In the genomic region with DNA sequence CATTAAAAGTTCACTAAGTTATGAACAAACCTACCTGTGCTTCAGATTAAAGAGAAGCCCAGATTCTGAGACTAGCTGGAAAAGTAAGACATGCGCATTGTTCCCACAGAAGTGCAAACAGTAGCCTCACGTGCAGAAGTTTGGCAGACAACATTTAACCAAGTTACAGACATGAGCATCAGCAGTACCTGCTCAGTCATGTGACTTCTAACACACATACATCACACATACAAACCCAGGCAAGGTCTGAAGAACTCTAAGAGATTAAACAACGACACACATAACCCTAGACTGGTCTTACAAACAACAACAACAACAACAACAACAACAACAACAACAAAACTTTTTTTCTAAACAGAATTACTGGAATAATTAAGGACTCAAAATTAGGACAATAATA, we compare ENCODE assay signal across 21 mouse cellular contexts.
A peak's percentile ranks its signal among the peaks of the same experiment; 100 is the strongest.
DNase-seq lines count a peak whose midpoint lies in the region; ATAC-seq and TF ChIP-seq lines count a peak whose summit lies in the region.
"Had no signal": no experiment of that assay in that cellular context is flagged by ENCODE, and none has a peak within 500 bp of the region (broad histone marks: within the 10 kb centered on the region; RNA-seq: fewer than 3 reads in every experiment).

No protein-coding gene starts in this region.

- no peak overlapping the region for H3K9ac ChIP-seq in liver, adult 2 months (ENCODE audit: low read depth, low read length)
- H3K9ac ChIP-seq in liver, embryonic 11.5 days (ENCODE audit: low read depth, low read length): no peak overlapping the region
- H3K9ac ChIP-seq in midbrain, embryonic 11.5 days (ENCODE audit: low read length): no peak overlapping the region
- no peak overlapping the region for H3K9ac ChIP-seq in midbrain, embryonic 13.5 days (replicated peaks)
- H3K9ac ChIP-seq in liver, postnatal 0 days (replicated peaks): no peak overlapping the region
- H3K9ac ChIP-seq: embryonic facial prominence, embryonic 12.5 days; embryonic facial prominence, embryonic 15.5 days; forebrain, postnatal 0 days; hindbrain, embryonic 12.5 days had no signal

- H3K36me3 ChIP-seq in liver, adult 2 months (ENCODE audit: control insufficient read depth, insufficient read depth, low read length): no peaks in the 10 kb centered on the region; the same call in 1 of the 2 replicates
- H3K36me3 ChIP-seq in liver, embryonic 11.5 days (ENCODE audit: control insufficient read depth, insufficient read depth, low read length): no peaks in the 10 kb centered on the region
- H3K36me3 ChIP-seq in midbrain, embryonic 11.5 days (ENCODE audit: control insufficient read depth, insufficient read depth, low read length): no peaks in the 10 kb centered on the region
- no peaks in the 10 kb centered on the region for H3K36me3 ChIP-seq in midbrain, embryonic 13.5 days
- no peaks in the 10 kb centered on the region for H3K36me3 ChIP-seq in liver, postnatal 0 days (replicated peaks; ENCODE audit: insufficient read depth, low read length)
- H3K36me3 ChIP-seq: embryonic facial prominence, embryonic 12.5 days; embryonic facial prominence, embryonic 15.5 days; hindbrain, embryonic 12.5 days had no signal

- no peak for TF ChIP-seq EP300 in liver, postnatal 0 days (IDR thresholded peaks at IDR 0.05; ENCODE audit: low read depth)

- ATAC-seq in liver, embryonic 11.5 days (replicated peaks; ENCODE audit: low FRiP score): no peak
- ATAC-seq in midbrain, embryonic 11.5 days (ENCODE audit: low FRiP score): no peak
- no peak for ATAC-seq in midbrain, embryonic 13.5 days
- ATAC-seq in liver, postnatal 0 days: peak; percentile 69
- ATAC-seq: CD4-positive, CD25-positive, alpha-beta regulatory T cell, adult 4 months; forebrain, embryonic 14.5 days; forebrain, postnatal 0 days had no signal

- H3K79me2 ChIP-seq in liver, adult 2 months (ENCODE audit: control insufficient read depth, insufficient read depth, low read length): peaks cover 7% of the 10 kb centered on the region; the same call in 1 of the 2 replicates

- WGBS in liver, adult 2 months: 25% methylated on average over 3 of the region's 3 CpGs
- WGBS in liver, embryonic 11.5 days: 79% methylated on average over 3 of the region's 3 CpGs
- 88% methylated on average over 3 of the region's 3 CpGs for WGBS in midbrain, embryonic 11.5 days
- WGBS in midbrain, embryonic 13.5 days: 89% methylated on average over 3 of the region's 3 CpGs
- 49% methylated on average over 3 of the region's 3 CpGs for WGBS in liver, postnatal 0 days (ENCODE audit: insufficient replicate concordance)

- H3K4me2 ChIP-seq in liver, embryonic 11.5 days: no peak overlapping the region
- no peak overlapping the region for H3K4me2 ChIP-seq in midbrain, embryonic 11.5 days
- no peak overlapping the region for H3K4me2 ChIP-seq in midbrain, embryonic 13.5 days (replicated peaks)
- H3K4me2 ChIP-seq in liver, postnatal 0 days (ENCODE audit: low read depth, low read length): no peak overlapping the region
- H3K4me2 ChIP-seq: embryonic facial prominence, embryonic 12.5 days; embryonic facial prominence, embryonic 15.5 days; heart, embryonic 11.5 days; hindbrain, embryonic 12.5 days had no signal

- TF ChIP-seq POLR2A in liver, adult 2 months (IDR thresholded peaks at IDR 0.05; ENCODE audit: extremely low read depth, insufficient read depth, low read length): no peak

- no peak for TF ChIP-seq CTCF in liver, adult 2 months (IDR thresholded peaks at IDR 0.05; ENCODE audit: low read depth, low read length)
- TF ChIP-seq CTCF in liver, postnatal 0 days (IDR thresholded peaks at IDR 0.05; ENCODE audit: low read depth): no peak

- H3K27ac ChIP-seq in liver, adult 2 months (replicated peaks; ENCODE audit: insufficient read depth, low read depth, low read length): no peak overlapping the region
- H3K27ac ChIP-seq in liver, embryonic 11.5 days (ENCODE audit: low read depth, low read length): no peak overlapping the region
- no peak overlapping the region for H3K27ac ChIP-seq in midbrain, embryonic 11.5 days (ENCODE audit: low read depth, low read length)
- H3K27ac ChIP-seq in midbrain, embryonic 13.5 days: no peak overlapping the region
- no peak overlapping the region for H3K27ac ChIP-seq in liver, postnatal 0 days (ENCODE audit: low read depth)
- H3K27ac ChIP-seq: embryonic facial prominence, embryonic 12.5 days; embryonic facial prominence, embryonic 15.5 days; gastrocnemius, adult 2 months; hindbrain, embryonic 12.5 days had no signal

- no peak overlapping the region for H3K4me3 ChIP-seq in liver, adult 2 months (ENCODE audit: insufficient read depth, low read depth, low read length)
- H3K4me3 ChIP-seq in liver, embryonic 11.5 days (ENCODE audit: low read depth, low read length): no peak overlapping the region
- no peak overlapping the region for H3K4me3 ChIP-seq in midbrain, embryonic 11.5 days (ENCODE audit: low read depth, low read length)
- no peak overlapping the region for H3K4me3 ChIP-seq in midbrain, embryonic 13.5 days (replicated peaks)
- H3K4me3 ChIP-seq in liver, postnatal 0 days (ENCODE audit: low read depth, low read length): no peak overlapping the region
- H3K4me3 ChIP-seq: embryonic facial prominence, embryonic 12.5 days; embryonic facial prominence, embryonic 15.5 days; gastrocnemius, adult 2 months; hindbrain, embryonic 12.5 days had no signal

- peaks cover 19% of the 10 kb centered on the region for H3K4me1 ChIP-seq in liver, adult 2 months (ENCODE audit: control insufficient read depth, insufficient read depth, low read length)
- peaks cover 5% of the 10 kb centered on the region; the same call in 1 of the 2 replicates for H3K4me1 ChIP-seq in liver, embryonic 11.5 days (replicated peaks; ENCODE audit: control insufficient read depth, insufficient read depth, low read length)
- H3K4me1 ChIP-seq in midbrain, embryonic 11.5 days (ENCODE audit: control insufficient read depth, insufficient read depth, low read length): no peaks in the 10 kb centered on the region
- no peaks in the 10 kb centered on the region for H3K4me1 ChIP-seq in midbrain, embryonic 13.5 days (replicated peaks)
- H3K4me1 ChIP-seq in liver, postnatal 0 days (ENCODE audit: insufficient read depth): peaks cover 8% of the 10 kb centered on the region
- H3K4me1 ChIP-seq: embryonic facial prominence, embryonic 12.5 days; embryonic facial prominence, embryonic 15.5 days; hindbrain, embryonic 12.5 days had no signal

- peak; percentile 80 for DNase-seq in liver, adult 2 months (ENCODE audit: extremely low read depth, low read depth, low spot score)
- no peak for DNase-seq in liver, embryonic 11.5 days (ENCODE audit: low spot score)
- DNase-seq in midbrain, embryonic 11.5 days (ENCODE audit: low spot score, missing footprints): peak; percentile 53
- no peak for DNase-seq in liver, postnatal 0 days
- peak; percentile 26 for DNase-seq in yolk sac, embryonic 10.5 days (ENCODE audit: low spot score)
- DNase-seq: adrenal gland, adult 2 months; adrenal gland, postnatal 14 days; cerebellum, adult 11 months; cerebellum, adult 2 months; cerebellum, adult 9-11 months; forebrain, postnatal 0 days; gastrocnemius, adult 2 months; gastrocnemius, postnatal 14 days; heart, adult 11 months had no signal

- H3K27me3 ChIP-seq in liver, adult 2 months (ENCODE audit: control insufficient read depth, insufficient read depth, low read length): no peaks in the 10 kb centered on the region
- no peaks in the 10 kb centered on the region for H3K27me3 ChIP-seq in liver, embryonic 11.5 days (replicated peaks; ENCODE audit: control insufficient read depth, insufficient read depth, low read length)
- no peaks in the 10 kb centered on the region for H3K27me3 ChIP-seq in midbrain, embryonic 11.5 days (ENCODE audit: control insufficient read depth, insufficient read depth, low read length)
- H3K27me3 ChIP-seq in midbrain, embryonic 13.5 days: no peaks in the 10 kb centered on the region
- H3K27me3 ChIP-seq in liver, postnatal 0 days (ENCODE audit: insufficient read depth, low read length): no peaks in the 10 kb centered on the region
- H3K27me3 ChIP-seq: embryonic facial prominence, embryonic 12.5 days; embryonic facial prominence, embryonic 15.5 days; hindbrain, embryonic 12.5 days had no signal

- no peaks in the 10 kb centered on the region for H3K9me3 ChIP-seq in liver, embryonic 11.5 days (ENCODE audit: control insufficient read depth, low read length)
- H3K9me3 ChIP-seq in midbrain, embryonic 11.5 days (ENCODE audit: control insufficient read depth, low read length): no peaks in the 10 kb centered on the region
- H3K9me3 ChIP-seq in midbrain, embryonic 13.5 days: no peaks in the 10 kb centered on the region
- no peaks in the 10 kb centered on the region for H3K9me3 ChIP-seq in liver, postnatal 0 days (ENCODE audit: low read length)
- H3K9me3 ChIP-seq: embryonic facial prominence, embryonic 12.5 days; embryonic facial prominence, embryonic 15.5 days; hindbrain, embryonic 12.5 days had no signal

Comparison
In these comparisons a context has a peak if more than half of its experiments do, and no peak if none do; other contexts are left out.
1. DNase-seq: peak in liver, adult 2 months (single experiment), midbrain, embryonic 11.5 days (single experiment) and yolk sac, embryonic 10.5 days (single experiment); none in liver, embryonic 11.5 days (single experiment) and liver, postnatal 0 days (single experiment).